Mouse (Mus musculus): ENCODE data around the gene Zfp341. TPM values are rescaled to one million over a fixed set of nuclear protein-coding genes. Genes with fewer than 3 reads are reported as not detected.

Zfp341 gene
- polyA plus RNA-seq, 1 experiment from 2014 or later: 2.6 TPM

GRCm38 (mm10) chr2:154597399-154597798 lies 15.7 kb upstream of the Zfp341 start:
- no peaks in the 10 kb centered on the region for H3K36me3 ChIP-seq (ENCODE audit: control insufficient read depth, insufficient read depth, low read length)
- no peaks in the 10 kb centered on the region for H3K9me3 ChIP-seq (ENCODE audit: control insufficient read depth, low read length)
- no peak overlapping the region for H3K4me3 ChIP-seq (replicated peaks; ENCODE audit: low read depth, low read length)
- H3K27ac ChIP-seq (replicated peaks; ENCODE audit: low read depth, low read length): no peak overlapping the region
- WGBS: 91% methylated on average over 3 of the region's 3 CpGs
- DNase-seq: no peak
- no peak for ATAC-seq (ENCODE audit: low FRiP score, low TSS enrichment)
- no peak overlapping the region for H3K4me2 ChIP-seq (ENCODE audit: low read length)
- no peaks in the 10 kb centered on the region for H3K4me1 ChIP-seq (ENCODE audit: control insufficient read depth, insufficient read depth, low read length)
- no peaks in the 10 kb centered on the region for H3K27me3 ChIP-seq (ENCODE audit: control insufficient read depth, insufficient read depth, low read length)
- H3K9ac ChIP-seq (replicated peaks; ENCODE audit: low read length): no peak overlapping the region

- Histone ChIP-seq H3K36me3 (ENCODE audit: control insufficient read depth, insufficient read depth, low read length) (no peaks in the 10 kb centered on the region), H3K27ac (replicated peaks; ENCODE audit: low read depth, low read length) (no peak overlapping the region), H3K4me1 (ENCODE audit: control insufficient read depth, insufficient read depth, low read length) (peaks cover 7% of the 10 kb centered on the region), H3K9ac (replicated peaks; ENCODE audit: low read length) (no peak overlapping the region), H3K4me2 (ENCODE audit: low read length) (no peak overlapping the region), H3K9me3 (ENCODE audit: control insufficient read depth, low read length) (no peaks in the 10 kb centered on the region), H3K4me3 (replicated peaks; ENCODE audit: low read depth, low read length) (no peak overlapping the region), H3K27me3 (ENCODE audit: control insufficient read depth, insufficient read depth, low read length) (no peaks in the 10 kb centered on the region)
- no peak for ATAC-seq (ENCODE audit: low FRiP score, low TSS enrichment)
- no peak for DNase-seq
- 70% methylated on average over 6 of the region's 6 CpGs for WGBS
Observed at GRCm38 (mm10) chr2:154600586-154600985, 12.5 kb upstream of the Zfp341 start.

- H3K27me3 ChIP-seq (ENCODE audit: control insufficient read depth, insufficient read depth, low read length): no peaks in the 10 kb centered on the region
- no peaks in the 10 kb centered on the region for H3K9me3 ChIP-seq (ENCODE audit: control insufficient read depth, low read length)
- no peaks in the 10 kb centered on the region for H3K36me3 ChIP-seq (ENCODE audit: control insufficient read depth, insufficient read depth, low read length)
- peaks cover 7% of the 10 kb centered on the region for H3K4me1 ChIP-seq (ENCODE audit: control insufficient read depth, insufficient read depth, low read length)
- ATAC-seq (ENCODE audit: low FRiP score, low TSS enrichment) (no peak), DNase-seq (no peak)
- WGBS: 82% methylated on average over 3 of the region's 3 CpGs
- H3K4me3 ChIP-seq (replicated peaks; ENCODE audit: low read depth, low read length): no peak overlapping the region
- H3K27ac ChIP-seq (replicated peaks; ENCODE audit: low read depth, low read length): no peak overlapping the region
- H3K9ac ChIP-seq (replicated peaks; ENCODE audit: low read length): no peak overlapping the region
- no peak overlapping the region for H3K4me2 ChIP-seq (ENCODE audit: low read length)
Observed at GRCm38 (mm10) chr2:154601324-154601723, 11.8 kb upstream of the Zfp341 start.

GRCm38 (mm10) chr2:154603007-154603637 lies 10.0 kb upstream of the Zfp341 start:
- WGBS: 21% methylated on average over 21 of the region's 22 CpGs
- DNase-seq (no peak), ATAC-seq (ENCODE audit: low FRiP score, low TSS enrichment) (no peak)
- Histone ChIP-seq H3K4me1 (ENCODE audit: control insufficient read depth, insufficient read depth, low read length) (peaks cover 7% of the 10 kb centered on the region), H3K9me3 (ENCODE audit: control insufficient read depth, low read length) (no peaks in the 10 kb centered on the region), H3K9ac (replicated peaks; ENCODE audit: low read length) (peak overlapping the region; percentile 73), H3K27me3 (ENCODE audit: control insufficient read depth, insufficient read depth, low read length) (no peaks in the 10 kb centered on the region), H3K27ac (replicated peaks; ENCODE audit: low read depth, low read length) (peak overlapping the region; percentile 60; the same call in 1 of the 2 replicates), H3K36me3 (ENCODE audit: control insufficient read depth, insufficient read depth, low read length) (no peaks in the 10 kb centered on the region), H3K4me2 (ENCODE audit: low read length) (peak overlapping the region; percentile 65), H3K4me3 (replicated peaks; ENCODE audit: low read depth, low read length) (peak overlapping the region; percentile 68)

- Histone ChIP-seq H3K4me2 (ENCODE audit: low read length) (peak within 1 kb of the TSS; percentile 65), H3K9me3 (ENCODE audit: control insufficient read depth, low read length) (no peaks in the 10 kb centered on the region), H3K9ac (replicated peaks; ENCODE audit: low read length) (peak within 1 kb of the TSS; percentile 73), H3K4me3 (replicated peaks; ENCODE audit: low read depth, low read length) (peak within 1 kb of the TSS; percentile 68), H3K27ac (replicated peaks; ENCODE audit: low read depth, low read length) (peak within 1 kb of the TSS; percentile 60; the same call in 1 of the 2 replicates), H3K4me1 (ENCODE audit: control insufficient read depth, insufficient read depth, low read length) (peaks cover 7% of the 10 kb centered on the region), H3K27me3 (ENCODE audit: control insufficient read depth, insufficient read depth, low read length) (no peaks in the 10 kb centered on the region), H3K36me3 (ENCODE audit: control insufficient read depth, insufficient read depth, low read length) (no peaks in the 10 kb centered on the region)
- under 1% methylated on average over 13 of the region's 13 CpGs for WGBS
- DNase-seq: peak; percentile 97
- ATAC-seq (ENCODE audit: low FRiP score, low TSS enrichment): peak; percentile 100
Observed at GRCm38 (mm10) chr2:154603638-154604153, 9.4 kb upstream of the Zfp341 start, which contains the start of gene Pxmp4. Pxmp4 (minus strand) TSS chr2:154603708.

- peak overlapping the region; percentile 23 for H3K4me3 ChIP-seq (replicated peaks; ENCODE audit: low read depth, low read length)
- peaks cover 7% of the 10 kb centered on the region for H3K4me1 ChIP-seq (ENCODE audit: control insufficient read depth, insufficient read depth, low read length)
- H3K27ac ChIP-seq (replicated peaks; ENCODE audit: low read depth, low read length): no peak overlapping the region
- no peaks in the 10 kb centered on the region for H3K36me3 ChIP-seq (ENCODE audit: control insufficient read depth, insufficient read depth, low read length)
- no peaks in the 10 kb centered on the region for H3K9me3 ChIP-seq (ENCODE audit: control insufficient read depth, low read length)
- H3K9ac ChIP-seq (replicated peaks; ENCODE audit: low read length): no peak overlapping the region
- ATAC-seq (ENCODE audit: low FRiP score, low TSS enrichment): no peak
- H3K27me3 ChIP-seq (ENCODE audit: control insufficient read depth, insufficient read depth, low read length): no peaks in the 10 kb centered on the region
- WGBS: 44% methylated on average over 7 of the region's 7 CpGs
- no peak for DNase-seq
- peak overlapping the region; percentile 65 for H3K4me2 ChIP-seq (ENCODE audit: low read length)
Observed at GRCm38 (mm10) chr2:154604156-154604555, 8.9 kb upstream of the Zfp341 start.

- 97% methylated on average over 1 of the region's 1 CpGs for WGBS
- no peak for DNase-seq
- no peak for ATAC-seq (ENCODE audit: low FRiP score, low TSS enrichment)
- no peaks in the 10 kb centered on the region for H3K36me3 ChIP-seq (ENCODE audit: control insufficient read depth, insufficient read depth, low read length)
- no peak overlapping the region for H3K4me2 ChIP-seq (ENCODE audit: low read length)
- H3K27ac ChIP-seq (replicated peaks; ENCODE audit: low read depth, low read length): no peak overlapping the region
- H3K4me1 ChIP-seq (ENCODE audit: control insufficient read depth, insufficient read depth, low read length): peaks cover 7% of the 10 kb centered on the region
- H3K27me3 ChIP-seq (ENCODE audit: control insufficient read depth, insufficient read depth, low read length): no peaks in the 10 kb centered on the region
- no peak overlapping the region for H3K4me3 ChIP-seq (replicated peaks; ENCODE audit: low read depth, low read length)
- H3K9me3 ChIP-seq (ENCODE audit: control insufficient read depth, low read length): no peaks in the 10 kb centered on the region
- no peak overlapping the region for H3K9ac ChIP-seq (replicated peaks; ENCODE audit: low read length)
Observed at GRCm38 (mm10) chr2:154606965-154607364, 6.1 kb upstream of the Zfp341 start.

GRCm38 (mm10) chr2:154609050-154609767 lies 3.9 kb upstream of the Zfp341 start:
- no peak overlapping the region for H3K27ac ChIP-seq (replicated peaks; ENCODE audit: low read depth, low read length)
- WGBS: 71% methylated on average over 10 of the region's 10 CpGs
- no peaks in the 10 kb centered on the region for H3K27me3 ChIP-seq (ENCODE audit: control insufficient read depth, insufficient read depth, low read length)
- H3K36me3 ChIP-seq (ENCODE audit: control insufficient read depth, insufficient read depth, low read length): no peaks in the 10 kb centered on the region
- H3K9me3 ChIP-seq (ENCODE audit: control insufficient read depth, low read length): no peaks in the 10 kb centered on the region
- no peak for DNase-seq
- no peak overlapping the region for H3K9ac ChIP-seq (replicated peaks; ENCODE audit: low read length)
- no peak for ATAC-seq (ENCODE audit: low FRiP score, low TSS enrichment)
- peaks cover 12% of the 10 kb centered on the region for H3K4me1 ChIP-seq (ENCODE audit: control insufficient read depth, insufficient read depth, low read length)
- no peak overlapping the region for H3K4me2 ChIP-seq (ENCODE audit: low read length)
- H3K4me3 ChIP-seq (replicated peaks; ENCODE audit: low read depth, low read length): no peak overlapping the region
